Mouse (Mus musculus) activated CD4-positive, CD25-positive, alpha-beta regulatory T cell, adult 4 months (primary cell): ENCODE data around the gene Vmn1r138. TPM values are rescaled to one million over a fixed set of nuclear protein-coding genes. Genes with fewer than 3 reads are reported as not detected.
"Not testable (repeated sequence)": the region's sequence is repeated elsewhere in the genome, so short reads cannot be mapped to it uniquely, and the experiment has no call there.

Experiments
- ATAC-seq: one replicate; pipeline ENCODE4 v1.8.0; 2017
- polyA plus RNA-seq, 2 experiments: library from polyadenylated mRNA; unstranded; fragments of 100-300 nt; shearing (Covaris generic); gene quantifications; one replicate each; pipeline ENCODE4 v1.2.1; 2017

Gene Vmn1r138
- not detected for polyA plus RNA-seq

DNA sequence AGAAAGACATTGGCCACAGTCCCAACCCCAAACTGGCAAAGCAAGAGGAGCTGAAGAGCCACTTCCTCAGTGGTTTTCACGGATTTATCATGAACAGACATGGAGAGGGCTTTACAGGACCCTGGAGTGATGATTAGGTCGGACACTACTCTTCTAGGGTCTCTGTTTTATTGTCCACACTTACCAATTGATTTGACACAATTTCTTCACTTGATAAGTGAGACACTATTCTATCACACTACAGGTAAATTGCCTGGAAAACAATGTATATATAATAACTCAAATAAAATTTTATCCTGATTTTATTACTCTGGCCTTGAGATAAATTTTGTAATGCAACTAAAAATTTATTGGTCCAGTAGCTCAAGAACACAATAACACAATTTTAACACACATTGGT is at the start of gene Vmn1r138:
Gene Vmn1r138, minus strand, starts transcription at position 101 of the 400 bp plus-strand sequence.
- not testable (repeated sequence) for ATAC-seq

DNA sequence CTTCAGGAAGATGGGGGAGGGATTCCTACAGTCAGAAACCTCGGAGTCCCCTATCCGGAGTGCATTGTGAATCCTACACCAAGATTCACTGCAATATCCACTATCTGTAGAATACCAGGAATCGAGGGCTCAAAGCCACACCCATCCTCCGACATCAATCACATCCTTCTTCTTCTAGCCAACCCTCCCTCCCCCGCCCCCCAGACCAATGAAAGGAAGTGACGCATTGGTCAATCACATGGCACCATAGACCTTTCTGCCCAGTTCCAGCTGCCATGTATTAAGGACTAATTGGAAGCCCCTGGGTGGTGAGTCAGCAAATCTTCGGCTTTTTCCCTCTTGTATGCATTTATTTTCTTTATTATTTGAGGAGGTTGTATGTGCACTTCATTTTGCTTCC is 40.1 kb upstream of the Vmn1r138 start, which contains the start of gene Vmn1r139:
Gene Vmn1r139, plus strand, starts transcription at position 301 of the 400 bp plus-strand sequence.
- ATAC-seq, result not testable (repeated sequence)

- ATAC-seq, result not testable (repeated sequence)
Observed at GRCm38 (mm10) chr7:22056205-22056604, 27.5 kb upstream of the Vmn1r138 start, which contains the start of gene Gm6176. Gm6176 (minus strand) TSS chr7:22056305.

DNA sequence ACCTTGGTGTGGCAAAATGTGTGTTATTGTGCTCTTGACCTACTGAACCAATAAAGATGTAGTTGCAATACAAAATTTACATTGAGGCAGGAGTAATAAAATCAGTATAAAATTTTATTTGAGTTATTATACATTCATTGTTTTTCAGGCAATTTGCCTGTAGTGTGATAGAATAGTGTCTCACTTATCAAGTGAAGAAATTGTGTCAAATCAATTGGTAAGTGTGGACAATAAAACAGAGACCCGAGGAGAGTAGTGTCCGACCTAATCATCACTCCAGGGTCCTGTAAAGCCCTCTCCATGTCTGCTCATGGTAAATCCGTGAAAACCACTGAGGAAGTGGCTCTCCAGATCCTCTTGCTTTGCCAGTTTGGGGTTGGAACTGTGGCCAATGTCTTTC is 34.4 kb downstream of the Vmn1r138 start, which contains the start of gene Vmn1r137:
Gene Vmn1r137, plus strand, starts transcription at position 301 of the 400 bp plus-strand sequence.
- not testable (repeated sequence) for ATAC-seq

Other genes starting within 250 kb of the Vmn1r138 start
- gene Gm4177, start 232.2 kb downstream of the Vmn1r138 start, polyA plus RNA-seq, result not detected
- gene Vmn1r135, start 196.5 kb downstream of the Vmn1r138 start, polyA plus RNA-seq, result not detected
- not detected for gene Gm5725, start 184.6 kb downstream of the Vmn1r138 start, polyA plus RNA-seq
- gene Gm5891, start 107.6 kb downstream of the Vmn1r138 start, polyA plus RNA-seq, result not detected
- gene Vmn1r137, start 34.3 kb downstream of the Vmn1r138 start, polyA plus RNA-seq, result not detected
- not detected for gene Gm6176, start 27.4 kb upstream of the Vmn1r138 start, polyA plus RNA-seq
- gene Vmn1r139, start 40.2 kb upstream of the Vmn1r138 start, polyA plus RNA-seq, result not detected
- gene Gm16451, start 89.3 kb upstream of the Vmn1r138 start, polyA plus RNA-seq, result not detected
- gene Gm10666, start 105.8 kb upstream of the Vmn1r138 start, polyA plus RNA-seq, result not detected
- not detected for gene Vmn1r142, start 135.1 kb upstream of the Vmn1r138 start, polyA plus RNA-seq
- gene Vmn1r143, start 160.5 kb upstream of the Vmn1r138 start, polyA plus RNA-seq, result not detected
- not detected for gene Gm8653, start 172.4 kb upstream of the Vmn1r138 start, polyA plus RNA-seq
- gene Gm8453, start 200.6 kb upstream of the Vmn1r138 start, polyA plus RNA-seq, result not detected